Mouse (Mus musculus) testis, adult 2 months (tissue): ENCODE data around the gene Gm26558.

Source experiments
- CTCF ChIP-seq: fragments of 200-500 bp; IDR thresholded peaks from 2 replicates; pipeline ENCODE4 v1.5.1; 2012; ENCODE audit warnings: low read depth, mild to moderate bottlenecking, inconsistent platforms, low read length, moderate library complexity; ENCODE audit not compliant: control insufficient read depth, insufficient read depth, insufficient replicate concordance
- POLR2A ChIP-seq: fragments of 200-500 bp; IDR thresholded peaks from 2 replicates; pipeline ENCODE4 v1.6.1; 2012; ENCODE audit warnings: low read depth, mild to moderate bottlenecking, inconsistent platforms, low read length, moderate library complexity; ENCODE audit not compliant: control insufficient read depth

DNA sequence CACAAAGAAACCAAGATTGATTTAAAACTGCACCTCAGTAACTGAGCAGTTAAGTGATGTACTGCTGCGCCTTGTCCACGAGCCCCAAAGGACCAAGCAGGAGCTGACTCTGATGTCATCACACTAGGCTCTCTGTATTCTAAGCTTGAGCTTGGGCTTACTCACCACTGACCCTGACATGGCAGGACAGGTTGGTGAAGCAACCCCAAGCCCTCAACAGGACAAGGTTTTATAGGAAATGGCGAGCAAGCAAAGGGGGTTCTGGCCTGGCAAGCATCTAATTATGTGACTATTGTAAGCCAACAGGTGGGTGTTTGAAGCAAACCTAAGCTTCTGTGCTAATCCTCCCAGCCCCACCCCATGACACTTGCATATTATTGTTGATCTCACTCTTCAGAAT is 38.9 kb upstream of the Gm26558 start:
- no peak for TF ChIP-seq CTCF
- no peak for TF ChIP-seq POLR2A
